Mouse (Mus musculus) E14TG2a.4 (cell line): Measurements from ENCODE around the gene Slc31a2.
"Not testable (repeated sequence)": the region's sequence is repeated elsewhere in the genome, so short reads cannot be mapped to it uniquely, and the experiment has no call there.

Experiments
- H3K27me3 ChIP-seq: 2 replicates; pipeline ENCODE4 v1.6.1; 2014; ENCODE audit warnings: low read length, control low read depth; ENCODE audit not compliant: insufficient read depth
- H3K36me3 ChIP-seq: 2 replicates; pipeline ENCODE4 v1.6.1; 2014; ENCODE audit warnings: low read length, control low read depth; ENCODE audit not compliant: insufficient read depth
- H3K4me1 ChIP-seq: replicated peaks from 2 replicates; pipeline ENCODE4 v1.6.1; 2014; ENCODE audit warnings: low read depth, low read length, control low read depth
- H3K4me3 ChIP-seq: replicated peaks from 2 replicates; pipeline ENCODE4 v1.5.1; 2014; ENCODE audit warnings: mild to moderate bottlenecking, low read length
- H3K9me3 ChIP-seq: 2 replicates; pipeline ENCODE4 v1.6.1; 2014; ENCODE audit warnings: low read length, control low read depth
- CTCF ChIP-seq: conservative IDR thresholded peaks from 2 replicates; pipeline ENCODE4 v1.5.1; 2014; ENCODE audit warnings: low read length
- NANOG ChIP-seq: IDR thresholded peaks from 2 replicates; pipeline ENCODE4 v1.6.1; 2014; ENCODE audit warnings: borderline replicate concordance, low read length, mixed read lengths
- POU5F1 ChIP-seq: IDR thresholded peaks from 2 replicates; pipeline ENCODE4 v1.6.1; 2014; ENCODE audit warnings: low read length, borderline replicate concordance

Slc31a2 gene

GRCm38 (mm10) chr4:62251776-62252175, 10.6 kb upstream of the Slc31a2 start:
- peaks cover 51% of the 10 kb centered on the region for H3K4me1 ChIP-seq
- H3K9me3 ChIP-seq: no peaks in the 10 kb centered on the region
- no peak for TF ChIP-seq NANOG
- no peak for TF ChIP-seq POU5F1
- no peaks in the 10 kb centered on the region for H3K27me3 ChIP-seq
- H3K36me3 ChIP-seq: no peaks in the 10 kb centered on the region
- no peak overlapping the region for H3K4me3 ChIP-seq

- TF ChIP-seq POU5F1 (no peak), CTCF (no peak), NANOG (no peak)
- no peaks in the 10 kb centered on the region for H3K27me3 ChIP-seq
- no peaks in the 10 kb centered on the region for H3K36me3 ChIP-seq
- no peak overlapping the region for H3K4me3 ChIP-seq
- peaks cover 35% of the 10 kb centered on the region for H3K4me1 ChIP-seq
- H3K9me3 ChIP-seq: no peaks in the 10 kb centered on the region
Observed at GRCm38 (mm10) chr4:62254551-62254950, 7.8 kb upstream of the Slc31a2 start.

- Histone ChIP-seq H3K4me1 (peaks cover 14% of the 10 kb centered on the region), H3K27me3 (no peaks in the 10 kb centered on the region), H3K9me3 (no peaks in the 10 kb centered on the region), H3K4me3 (no peak overlapping the region), H3K36me3 (no peaks in the 10 kb centered on the region)
- no peak for TF ChIP-seq CTCF
- no peak for TF ChIP-seq NANOG
- no peak for TF ChIP-seq POU5F1
Observed at GRCm38 (mm10) chr4:62256931-62257330, 5.4 kb upstream of the Slc31a2 start.

DNA sequence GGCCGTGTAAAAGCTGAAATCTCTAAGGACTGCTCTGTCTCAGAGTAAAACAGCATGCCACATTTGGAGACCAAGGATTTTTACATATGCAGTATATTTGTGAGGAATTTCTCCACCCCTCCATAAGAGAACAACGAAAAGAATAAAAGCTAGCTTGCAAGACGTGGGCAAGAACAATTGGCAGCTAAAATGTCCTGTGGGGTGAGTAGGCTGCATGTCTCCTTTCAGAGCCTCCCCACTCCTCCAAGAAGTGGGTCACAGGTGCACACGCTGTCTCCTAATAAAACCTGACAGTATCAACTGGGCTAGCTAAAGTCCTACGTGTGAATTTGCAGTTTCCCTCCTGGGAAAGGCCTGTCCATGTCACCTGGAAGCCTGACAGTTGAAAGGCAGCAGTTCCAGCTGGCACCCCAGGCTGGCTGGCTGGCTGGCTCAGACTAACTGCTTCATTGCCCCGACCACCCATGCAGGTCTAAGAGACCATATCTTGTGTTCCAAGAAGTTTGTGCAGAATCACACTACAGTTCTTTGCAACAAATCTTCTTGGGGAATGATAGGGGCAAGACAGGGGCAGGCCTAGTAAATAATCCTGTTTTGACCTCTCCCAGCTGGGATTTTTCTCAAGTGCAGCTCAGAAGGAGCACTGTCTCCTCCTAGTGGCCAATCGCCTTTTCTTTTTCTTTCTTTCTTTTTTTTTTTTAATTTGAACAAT, 927 bp downstream of the Slc31a2 start:
- Histone ChIP-seq H3K36me3 (no peaks in the 10 kb centered on the region), H3K27me3 (no peaks in the 10 kb centered on the region), H3K4me1 (peaks cover 22% of the 10 kb centered on the region), H3K4me3 (no peak overlapping the region), H3K9me3 (no peaks in the 10 kb centered on the region)
- no peak for TF ChIP-seq POU5F1
- TF ChIP-seq NANOG: no peak
- peak; percentile 63 for TF ChIP-seq CTCF

- Histone ChIP-seq H3K27me3 (no peaks in the 10 kb centered on the region), H3K36me3 (no peaks in the 10 kb centered on the region), H3K4me1 (peaks cover 20% of the 10 kb centered on the region), H3K4me3 (no peak overlapping the region), H3K9me3 (no peaks in the 10 kb centered on the region)
- no peak for TF ChIP-seq NANOG
- no peak for TF ChIP-seq POU5F1
- no peak for TF ChIP-seq CTCF
Observed at GRCm38 (mm10) chr4:62265154-62265836, 2.9 kb downstream of the Slc31a2 start.

GRCm38 (mm10) chr4:62266016-62266415, 3.7 kb downstream of the Slc31a2 start:
- H3K4me3 ChIP-seq, H3K36me3 ChIP-seq, H3K27me3 ChIP-seq, H3K9me3 ChIP-seq: not testable (repeated sequence)
- peaks cover 20% of the 10 kb centered on the region for H3K4me1 ChIP-seq

GRCm38 (mm10) chr4:62267101-62267500, 4.7 kb downstream of the Slc31a2 start:
- TF ChIP-seq CTCF (no peak), POU5F1 (no peak), NANOG (no peak)
- H3K27me3 ChIP-seq: no peaks in the 10 kb centered on the region
- H3K4me1 ChIP-seq: peaks cover 18% of the 10 kb centered on the region
- no peaks in the 10 kb centered on the region for H3K9me3 ChIP-seq
- no peaks in the 10 kb centered on the region for H3K36me3 ChIP-seq
- H3K4me3 ChIP-seq: no peak overlapping the region

DNA sequence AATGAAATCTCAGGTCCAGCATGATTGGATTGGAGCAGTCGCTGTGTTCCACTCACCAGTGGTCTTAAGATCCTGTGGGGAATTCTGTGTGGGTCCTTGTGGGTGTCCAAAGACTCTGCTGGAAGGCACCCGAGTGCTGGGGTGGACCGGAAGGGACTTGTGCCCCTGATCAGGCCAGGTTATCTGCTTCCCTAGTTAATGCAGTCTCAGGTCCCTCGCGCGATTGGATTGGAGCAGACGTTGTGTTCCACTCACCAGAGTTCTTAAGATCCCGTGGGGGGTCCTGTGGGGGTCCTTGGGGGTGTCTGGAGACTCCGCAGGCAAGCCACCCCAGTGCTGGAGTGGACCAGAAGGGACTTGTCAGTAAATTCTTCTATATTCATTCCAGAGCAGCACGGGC, 10.3 kb downstream of the Slc31a2 start:
- Histone ChIP-seq H3K4me1 (peaks cover 8% of the 10 kb centered on the region), H3K36me3 (no peaks in the 10 kb centered on the region), H3K27me3 (no peaks in the 10 kb centered on the region), H3K9me3 (no peaks in the 10 kb centered on the region), H3K4me3 (no peak overlapping the region)
- TF ChIP-seq NANOG (no peak), POU5F1 (no peak), CTCF (no peak)

DNA sequence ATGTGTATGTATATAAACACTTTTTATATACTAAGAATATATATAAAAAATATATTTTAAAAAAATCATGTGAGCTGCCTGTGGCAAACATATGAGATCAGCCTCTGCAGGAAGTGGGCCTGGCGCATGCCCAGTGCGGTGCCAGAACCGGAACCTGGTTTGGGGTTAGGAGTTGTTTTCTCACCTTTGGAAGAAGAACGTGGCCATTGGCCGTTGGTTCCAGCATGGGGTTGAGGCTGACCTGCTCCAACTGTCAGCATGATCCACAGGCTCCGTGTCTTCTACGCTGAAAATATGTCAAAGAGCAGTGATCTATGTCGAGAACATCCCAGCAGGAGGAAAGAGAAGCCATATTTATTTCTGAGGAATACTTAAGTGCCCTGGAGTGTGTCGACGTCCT, 11.6 kb downstream of the Slc31a2 start:
- TF ChIP-seq NANOG: no peak
- TF ChIP-seq CTCF: no peak
- no peak for TF ChIP-seq POU5F1
- no peaks in the 10 kb centered on the region for H3K36me3 ChIP-seq
- H3K27me3 ChIP-seq: no peaks in the 10 kb centered on the region
- H3K4me1 ChIP-seq: peaks cover 8% of the 10 kb centered on the region
- no peaks in the 10 kb centered on the region for H3K9me3 ChIP-seq
- no peak overlapping the region for H3K4me3 ChIP-seq
